Mouse (Mus musculus) adrenal gland, postnatal 25 days (tissue): ENCODE data around the gene Rps6kb2. TPM values are rescaled to one million over a fixed set of nuclear protein-coding genes. Genes with fewer than 3 reads are reported as not detected.

Source experiments
- DNase-seq: peaks from one replicate; pipeline ENCODE4 v3.0.0; 2021; ENCODE audit warnings: mixed read lengths
- total RNA-seq: library from RNA; stranded (reverse); gene quantifications from 2 replicates; pipeline ENCODE4 v1.2.3, GENCODE M21; 2021

Rps6kb2 gene
- total RNA-seq, 1 experiment from 2014 or later: 52.6 TPM

DNA sequence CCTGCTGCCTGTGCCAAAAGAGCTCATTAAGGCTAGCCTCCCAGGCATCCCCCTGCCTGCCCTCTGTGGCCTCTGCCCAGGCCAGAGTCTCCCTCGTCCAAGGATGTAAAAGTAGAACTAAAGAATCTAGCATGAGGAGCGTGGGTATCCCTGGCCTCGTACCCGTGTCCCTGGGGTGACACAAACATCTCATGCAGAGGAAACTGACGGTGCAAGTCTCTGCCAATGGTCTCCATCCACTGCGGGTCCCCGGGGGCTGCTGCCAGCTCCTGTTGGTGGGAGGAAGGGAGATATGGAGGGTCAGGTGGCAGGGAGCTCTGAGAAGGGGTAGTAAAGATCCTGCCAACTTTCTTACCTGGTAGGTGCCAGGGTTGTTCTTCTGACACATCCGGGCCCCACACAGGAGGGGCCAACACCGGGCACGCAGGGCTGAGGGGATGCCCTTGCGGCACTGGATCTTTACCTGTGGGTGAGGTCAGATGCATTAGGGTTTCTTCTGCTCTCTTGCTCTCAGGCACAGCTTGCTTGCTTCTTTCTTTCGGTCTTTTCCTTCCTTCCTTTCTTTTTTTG lies 26.0 kb upstream of the Rps6kb2 start:
- DNase-seq: no peak

DNA sequence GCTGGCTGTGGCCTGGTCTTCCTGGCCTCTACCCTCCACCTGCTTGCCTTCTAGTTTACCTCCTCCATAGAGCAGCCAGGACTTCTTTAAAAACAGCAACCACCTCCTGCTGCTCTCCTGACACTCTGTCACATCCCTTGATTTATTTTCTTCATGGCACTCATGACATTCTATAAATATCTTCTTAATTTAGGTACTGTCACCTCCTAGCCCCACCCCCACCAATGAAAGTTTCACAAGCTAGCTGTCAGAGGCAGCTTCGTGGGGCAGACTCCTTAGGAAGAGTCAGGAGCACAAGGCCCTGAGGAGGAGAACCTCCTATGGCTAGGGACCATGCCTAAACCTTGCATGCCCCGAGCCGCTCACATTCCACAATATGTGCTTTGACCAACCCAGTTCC lies 24.1 kb upstream of the Rps6kb2 start:
- no peak for DNase-seq

DNA sequence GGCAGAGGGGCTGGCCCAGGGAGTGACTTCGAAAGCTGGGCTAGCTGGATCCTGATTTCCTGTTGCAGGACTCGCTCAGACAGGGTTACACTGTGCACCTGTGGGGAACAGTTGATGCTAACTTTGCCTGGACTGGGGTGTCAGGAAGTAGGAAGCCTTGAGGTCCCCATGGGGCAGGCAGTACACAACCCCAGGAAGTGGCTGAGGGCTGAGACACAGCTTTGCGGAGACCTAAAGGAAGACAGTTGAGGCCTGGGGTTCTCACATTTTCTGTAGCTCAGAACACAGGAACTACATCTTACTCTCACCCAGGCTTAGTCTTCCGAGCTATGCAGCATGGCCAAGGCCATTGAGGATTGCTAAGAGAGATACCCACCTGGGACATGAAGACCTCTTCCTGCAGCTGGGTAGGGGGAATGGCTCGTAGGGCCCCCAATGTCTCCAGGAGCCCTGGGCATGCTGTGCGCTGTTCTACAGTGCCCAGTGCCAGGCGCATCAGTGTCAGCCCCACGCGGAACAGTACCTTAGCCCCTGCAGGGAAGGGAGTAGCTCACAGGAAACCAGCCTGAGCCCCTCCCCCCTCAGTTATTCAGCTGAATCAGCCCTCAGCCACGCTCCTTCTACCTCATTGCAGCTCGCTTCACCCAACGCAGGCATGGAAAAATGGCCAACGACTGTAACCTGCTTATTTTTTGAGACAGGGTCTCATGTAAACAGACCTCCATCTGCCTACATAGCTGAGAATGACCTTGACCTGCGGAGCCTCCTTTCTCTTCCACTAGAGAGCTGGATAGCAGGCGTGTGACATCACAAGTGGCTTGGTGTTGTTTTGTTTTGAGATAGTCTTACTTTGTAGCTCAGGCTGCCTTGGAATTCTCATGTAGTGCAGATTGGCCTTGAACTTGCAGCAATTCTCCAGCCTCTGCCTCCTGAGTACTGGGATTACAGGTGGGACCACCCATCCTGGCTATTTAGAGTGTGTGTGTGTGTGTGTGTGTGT lies 22.1 kb upstream of the Rps6kb2 start:
- DNase-seq: no peak

DNA sequence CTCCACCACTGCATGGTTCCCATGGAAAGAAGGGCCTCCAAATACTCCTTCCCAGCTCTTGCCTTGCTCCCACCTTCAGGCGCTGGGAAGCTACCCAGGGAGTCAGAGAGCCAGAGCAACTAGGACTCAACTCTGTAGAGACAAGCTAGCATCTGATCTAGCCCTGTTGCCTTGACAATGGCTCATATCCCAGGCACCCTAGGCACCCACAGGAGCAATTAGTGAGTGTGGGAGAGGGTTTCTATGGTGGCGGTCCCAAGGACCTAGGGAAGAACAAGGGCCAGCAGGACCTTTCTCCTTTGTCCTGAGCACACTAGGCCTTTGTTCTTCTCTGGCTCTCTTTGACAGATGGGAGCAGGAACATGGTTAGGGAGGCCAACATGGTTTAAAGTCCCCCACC lies 20.5 kb upstream of the Rps6kb2 start:
- no peak for DNase-seq

DNA sequence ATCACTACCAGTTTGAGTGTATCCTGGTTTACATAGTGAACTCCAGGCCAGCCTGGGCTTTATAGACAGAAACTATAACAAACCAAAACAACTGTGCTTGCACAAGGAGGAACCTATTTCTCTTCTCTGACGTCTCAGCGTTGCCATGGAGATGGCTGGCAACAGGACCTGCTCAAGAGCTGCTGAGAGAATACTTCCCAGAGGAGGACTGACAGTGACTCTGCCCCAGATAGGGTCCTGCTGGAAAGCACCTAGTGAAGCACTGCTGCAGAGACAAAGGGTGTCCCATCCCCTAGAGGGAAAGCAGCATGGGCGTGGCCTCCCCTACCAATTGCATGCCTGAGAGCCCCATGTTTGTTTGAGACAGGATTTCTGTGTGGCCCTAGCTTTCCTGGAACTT lies 18.7 kb upstream of the Rps6kb2 start:
- DNase-seq: peak; percentile 69

DNA sequence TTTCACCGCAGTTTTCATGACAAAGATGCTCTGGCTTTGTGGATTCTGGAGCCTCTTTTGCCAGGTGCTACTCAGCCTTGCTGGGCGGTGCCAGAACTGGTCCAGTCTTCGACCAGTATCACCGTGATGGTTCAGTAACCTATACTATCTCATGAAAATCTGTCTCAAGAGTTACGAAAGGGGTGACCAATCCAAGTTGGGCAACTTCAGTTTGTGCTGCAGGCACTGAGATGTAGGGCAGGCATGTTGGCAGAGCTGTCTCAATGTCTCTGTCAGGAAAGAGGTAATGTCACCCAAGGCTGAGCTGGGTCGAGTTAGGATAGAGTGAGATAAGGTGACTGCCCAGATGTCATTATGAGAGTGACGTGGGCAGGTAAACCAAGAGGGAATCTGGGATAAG lies 17.3 kb upstream of the Rps6kb2 start:
- no peak for DNase-seq

DNA sequence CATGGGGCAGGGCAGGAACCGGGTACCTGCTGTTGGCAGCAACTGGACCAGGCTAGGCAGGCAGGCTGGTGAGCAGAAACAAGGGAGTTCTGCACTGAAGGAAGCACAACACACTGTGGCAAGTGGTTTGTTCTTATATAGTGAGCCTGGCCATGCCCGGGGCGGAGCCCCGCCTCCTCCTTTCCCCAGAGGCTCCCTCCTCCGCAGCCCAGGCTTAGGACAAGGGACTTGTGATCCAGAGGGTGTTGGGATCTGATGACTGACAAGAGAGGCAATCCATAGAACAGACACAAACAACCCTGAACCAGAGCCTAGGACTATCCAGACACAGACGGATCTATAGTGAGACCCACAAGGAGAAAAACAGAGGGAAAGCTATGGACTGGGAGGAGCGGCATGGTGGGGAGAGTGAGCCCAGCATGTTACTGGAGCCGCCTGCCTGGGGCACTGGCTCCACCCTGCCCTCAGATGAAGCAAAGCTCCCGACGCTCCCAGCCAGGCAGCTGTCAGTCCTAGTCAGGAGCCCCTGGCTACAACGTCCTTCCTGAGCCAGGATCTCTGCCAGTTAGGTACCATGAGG lies 12.3 kb upstream of the Rps6kb2 start, which contains the start of gene Carns1:
Carns1 (minus strand) TSS at position 112 of the 580 bp plus-strand sequence.
- DNase-seq: no peak

DNA sequence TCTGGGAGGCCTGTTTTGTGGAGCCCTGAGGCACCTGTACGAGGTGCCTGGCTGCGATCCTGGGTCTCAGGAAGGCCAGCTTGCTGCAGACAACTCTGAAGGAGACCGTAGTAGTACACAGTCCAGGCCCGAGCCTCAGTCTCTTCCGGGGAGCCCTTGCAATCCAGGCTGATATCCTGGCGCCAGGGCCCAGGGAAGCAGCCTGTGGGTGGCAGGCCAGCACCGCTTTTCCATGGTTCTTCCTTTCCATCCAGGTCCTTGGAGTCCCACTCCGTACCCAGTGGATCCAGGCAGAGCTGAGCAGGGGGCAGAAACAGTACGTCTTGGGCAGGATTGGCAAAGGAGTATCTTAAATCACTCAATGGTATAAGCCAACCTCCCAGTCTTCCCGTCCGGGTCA lies 9.8 kb upstream of the Rps6kb2 start:
- DNase-seq: no peak

DNA sequence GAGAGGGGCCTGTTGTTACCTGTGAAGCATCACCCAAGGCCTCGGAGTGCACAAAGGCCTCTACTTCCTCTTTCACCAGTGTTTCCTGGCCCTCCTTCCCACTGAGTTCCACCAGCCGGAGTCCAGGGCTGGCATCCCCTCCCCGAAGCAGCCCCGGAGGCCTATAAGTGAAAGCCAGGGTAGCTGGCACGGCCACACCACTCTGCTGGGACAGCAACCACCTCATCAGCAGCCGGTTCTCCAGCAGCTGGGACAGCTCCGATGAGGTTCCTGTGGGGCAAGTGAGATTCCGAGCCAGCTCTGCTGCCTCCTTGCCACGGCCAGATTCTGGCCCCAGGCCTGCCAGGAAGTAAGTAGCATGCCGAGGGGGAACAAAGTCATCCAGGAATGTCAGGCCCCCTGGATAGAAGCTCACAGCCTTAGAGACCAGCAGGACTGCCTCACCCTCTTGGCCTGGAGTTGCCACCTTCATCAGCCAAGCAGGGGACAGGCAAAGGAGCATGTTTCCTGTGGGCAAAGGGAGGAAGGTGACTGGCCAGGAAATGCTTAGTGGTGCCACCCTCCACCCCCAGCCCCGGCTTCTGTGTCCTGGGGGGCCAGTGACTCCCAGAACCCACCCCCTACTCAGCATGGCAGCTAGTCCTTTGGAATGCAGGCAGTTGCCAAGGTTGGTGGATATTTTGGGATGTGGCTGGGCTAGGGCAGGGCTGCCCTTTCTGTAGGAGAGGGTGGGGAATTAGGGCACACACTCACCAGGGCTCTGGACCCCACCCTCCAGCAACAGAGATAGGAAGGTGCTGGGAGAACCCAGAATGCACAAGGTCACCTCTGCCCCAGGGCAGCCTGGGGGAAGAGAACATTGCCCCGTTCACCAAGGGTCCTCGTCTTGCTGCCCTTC lies 8.5 kb upstream of the Rps6kb2 start:
- DNase-seq: no peak

DNA sequence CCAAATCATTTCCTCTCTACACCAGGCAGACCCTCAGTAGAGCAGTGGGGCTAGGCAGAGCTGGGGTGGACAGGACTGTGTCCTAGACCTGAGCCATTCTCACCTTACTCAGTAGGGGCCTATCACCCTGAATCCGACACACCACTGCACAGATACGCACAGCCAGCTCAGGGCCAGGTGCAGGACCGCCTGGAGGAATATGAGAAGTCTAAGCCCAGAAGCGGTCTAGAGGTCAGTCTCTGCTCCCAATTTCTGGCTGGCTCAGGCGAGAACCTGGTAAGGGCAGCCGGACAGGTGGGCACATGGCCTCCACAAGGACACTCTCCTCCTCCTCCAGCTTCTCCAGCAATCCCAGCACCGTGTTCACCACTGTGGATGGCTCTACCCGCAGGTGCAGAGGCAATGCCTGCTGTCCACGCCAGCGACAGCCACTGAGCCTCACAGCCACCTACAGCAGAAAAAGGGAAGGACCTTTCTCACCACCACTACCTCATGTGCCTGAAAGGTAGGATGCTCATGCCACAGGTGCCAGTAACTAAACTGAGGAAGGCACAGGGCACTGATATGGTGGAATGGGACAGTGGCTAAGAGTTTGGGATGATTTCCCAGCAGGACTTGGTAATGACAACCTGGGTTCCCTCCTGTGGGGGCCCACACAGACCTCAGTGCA lies 7.7 kb upstream of the Rps6kb2 start:
- DNase-seq: no peak

DNA sequence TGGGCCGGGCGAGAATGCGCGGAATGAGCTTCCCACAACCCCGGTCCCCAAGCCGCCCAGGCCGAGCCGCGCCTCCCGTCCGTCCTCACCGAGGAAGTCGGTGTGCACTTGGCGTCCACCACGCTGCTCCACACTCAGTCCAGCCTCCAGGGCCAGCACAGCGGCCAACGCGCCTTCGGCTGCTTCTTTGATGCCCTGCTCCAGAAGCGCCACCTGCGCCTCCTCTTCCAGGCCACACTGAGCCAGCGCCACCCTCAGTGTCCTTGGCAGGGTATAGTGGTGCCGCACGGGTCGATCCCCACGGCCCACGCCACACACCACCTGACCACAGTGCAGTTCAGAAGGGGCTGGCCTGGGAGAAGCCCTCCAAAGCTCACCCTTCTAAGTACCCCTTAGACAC lies 6.7 kb upstream of the Rps6kb2 start:
- no peak for DNase-seq

DNA sequence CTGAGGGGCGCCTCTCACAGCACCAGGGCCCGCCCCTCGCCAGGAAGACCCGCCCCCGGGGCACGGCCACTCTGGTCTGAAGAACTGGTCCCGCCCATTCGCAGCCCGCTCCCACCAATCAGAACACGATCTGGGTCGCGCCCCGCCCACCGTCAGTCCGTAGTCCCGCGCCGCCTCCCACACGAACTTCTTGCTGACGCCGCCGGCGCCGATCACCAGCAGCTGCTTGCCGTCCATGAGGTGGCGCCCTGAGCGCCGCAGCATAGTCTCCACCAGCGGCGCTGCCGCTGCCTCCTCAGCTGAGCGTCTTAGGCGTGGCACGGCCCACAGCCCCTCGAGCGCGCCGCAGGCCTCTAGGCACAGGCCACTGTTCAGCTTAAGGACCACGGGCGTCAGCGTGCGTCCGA lies 6.2 kb upstream of the Rps6kb2 start:
- peak; percentile 99 for DNase-seq

DNA sequence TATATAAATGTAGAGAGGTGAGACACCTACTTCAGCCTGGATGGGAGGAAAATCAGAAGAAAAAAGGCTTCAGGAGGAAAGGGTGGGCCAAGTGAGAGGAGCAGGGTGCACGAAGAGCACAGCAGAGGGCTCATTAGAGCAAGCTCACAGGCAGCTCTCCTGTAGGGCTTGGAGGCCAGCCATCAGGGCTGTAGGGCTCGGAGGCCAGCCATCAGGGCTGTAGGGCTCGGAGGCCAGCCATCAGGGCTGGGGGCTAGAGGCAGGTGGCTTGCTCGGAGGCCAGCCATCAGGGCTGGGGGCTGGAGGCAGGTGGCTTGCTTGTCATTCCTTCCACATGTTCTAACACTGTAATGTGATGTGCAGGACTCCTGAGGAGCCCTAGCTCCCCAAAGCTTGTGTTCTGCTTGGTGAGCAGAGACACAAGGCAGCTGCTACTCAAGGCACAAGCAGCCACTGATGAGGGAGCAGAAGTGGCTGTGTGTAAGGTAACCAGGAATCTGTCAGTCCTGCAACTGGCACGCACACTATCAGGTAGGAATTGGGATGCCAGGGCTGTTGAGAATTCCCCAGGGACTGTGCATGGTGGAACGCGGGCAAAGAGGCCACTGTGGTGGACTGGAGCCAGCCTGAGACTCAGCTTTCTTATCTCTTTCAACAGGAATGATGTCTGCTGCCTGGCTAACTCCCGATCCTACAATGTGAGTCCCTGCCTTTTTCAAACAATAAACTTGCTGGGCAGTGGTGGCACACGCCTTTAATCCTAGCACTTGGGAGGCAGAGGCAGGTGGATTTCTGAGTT lies 3.7 kb upstream of the Rps6kb2 start:
- DNase-seq: no peak

DNA sequence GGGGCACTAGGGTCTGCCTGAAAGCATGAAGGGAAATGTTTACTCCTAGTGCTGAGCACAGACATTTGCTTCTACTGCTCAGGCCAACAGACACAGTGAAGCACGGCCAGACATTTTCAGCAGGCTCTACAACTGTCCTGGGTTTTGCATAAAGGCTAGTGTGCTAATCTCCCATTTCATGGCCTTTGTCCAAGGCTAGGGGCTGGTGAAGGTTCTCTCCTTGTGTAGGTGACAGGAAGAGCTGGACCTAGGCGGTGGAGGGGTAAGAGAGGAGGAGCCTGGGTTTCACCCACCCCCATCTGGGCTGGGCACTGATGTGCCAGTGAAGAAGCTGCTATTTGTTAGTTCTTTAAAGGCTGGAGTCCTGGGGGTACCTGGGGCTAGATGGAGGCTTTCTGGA lies 1.6 kb upstream of the Rps6kb2 start:
- no peak for DNase-seq

DNA sequence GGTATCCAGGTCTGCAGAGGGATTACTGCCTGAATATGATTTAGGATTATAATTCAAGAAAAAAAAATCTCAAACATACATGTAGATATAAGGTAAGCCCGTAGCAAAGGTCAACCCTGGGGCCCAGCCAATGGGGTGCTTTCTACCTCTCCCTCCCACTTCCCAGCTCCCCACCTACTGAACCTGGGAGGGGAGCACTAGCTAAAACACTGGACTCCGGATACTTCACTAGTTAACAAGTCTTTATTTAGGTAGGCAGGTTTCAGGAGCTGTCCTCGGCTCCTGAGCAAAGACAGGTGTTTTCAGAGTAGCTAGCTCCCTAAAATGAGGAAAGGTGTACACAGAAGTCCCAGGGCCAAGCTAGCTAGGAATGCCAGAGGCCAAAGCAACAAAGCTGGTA lies 946 bp upstream of the Rps6kb2 start:
- DNase-seq: no peak

DNA sequence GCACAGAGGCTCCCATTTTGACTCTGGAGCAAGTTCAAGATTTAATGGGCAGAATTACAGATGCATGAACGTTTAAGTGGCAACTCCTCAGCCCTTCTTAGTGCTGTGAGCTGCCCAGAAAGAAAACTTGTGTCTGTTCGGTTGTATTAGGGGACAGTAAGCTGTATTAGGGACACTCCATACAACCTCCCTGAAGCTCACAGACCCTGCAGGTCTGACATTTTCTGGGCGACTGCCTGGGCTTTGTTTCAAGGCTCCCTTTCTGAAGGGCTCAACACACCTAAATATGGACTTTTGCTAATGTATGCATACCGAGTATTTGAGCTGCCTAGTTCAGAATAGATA lies 361 bp upstream of the Rps6kb2 start:
- DNase-seq: no peak

DNA sequence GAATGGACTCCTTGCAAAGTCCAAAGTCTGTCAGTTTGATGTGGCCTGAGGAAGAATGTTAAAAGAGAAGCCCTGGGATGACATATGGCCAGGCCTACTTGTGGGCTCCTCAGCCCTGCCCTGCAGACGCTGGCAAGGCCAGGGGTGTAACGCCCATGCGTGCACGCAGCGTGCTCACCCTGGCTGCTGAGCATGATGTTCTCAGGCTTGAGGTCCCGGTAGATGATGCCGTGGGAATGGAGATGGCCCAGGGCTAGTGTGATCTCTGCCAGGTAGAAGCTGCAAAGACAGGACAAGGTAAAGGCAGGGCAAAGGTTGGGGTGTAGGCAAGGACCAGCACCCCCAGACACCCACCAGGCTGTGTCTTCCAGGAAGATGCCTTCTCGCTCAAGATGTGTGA lies 4.1 kb downstream of the Rps6kb2 start:
- DNase-seq: no peak

DNA sequence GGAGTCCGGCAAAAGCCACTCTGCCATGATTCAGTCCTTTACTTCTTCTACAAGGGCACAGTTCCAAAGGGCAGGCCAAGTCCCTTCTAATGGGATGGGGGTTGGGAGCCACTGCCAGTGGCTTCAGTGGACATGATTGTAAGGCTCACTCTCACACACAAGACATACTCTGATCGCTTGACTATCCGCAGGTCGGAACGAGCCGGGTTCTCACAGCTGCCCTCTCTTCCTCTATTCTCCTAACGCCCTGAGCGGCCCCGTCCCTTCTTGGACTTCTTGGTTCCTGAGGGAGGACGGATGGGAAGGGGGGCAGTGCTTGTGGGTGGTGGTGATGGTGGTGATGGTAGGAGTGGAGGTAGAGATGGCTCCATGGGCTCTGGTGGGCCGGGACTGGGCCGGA lies 6.4 kb downstream of the Rps6kb2 start:
- DNase-seq: no peak

DNA sequence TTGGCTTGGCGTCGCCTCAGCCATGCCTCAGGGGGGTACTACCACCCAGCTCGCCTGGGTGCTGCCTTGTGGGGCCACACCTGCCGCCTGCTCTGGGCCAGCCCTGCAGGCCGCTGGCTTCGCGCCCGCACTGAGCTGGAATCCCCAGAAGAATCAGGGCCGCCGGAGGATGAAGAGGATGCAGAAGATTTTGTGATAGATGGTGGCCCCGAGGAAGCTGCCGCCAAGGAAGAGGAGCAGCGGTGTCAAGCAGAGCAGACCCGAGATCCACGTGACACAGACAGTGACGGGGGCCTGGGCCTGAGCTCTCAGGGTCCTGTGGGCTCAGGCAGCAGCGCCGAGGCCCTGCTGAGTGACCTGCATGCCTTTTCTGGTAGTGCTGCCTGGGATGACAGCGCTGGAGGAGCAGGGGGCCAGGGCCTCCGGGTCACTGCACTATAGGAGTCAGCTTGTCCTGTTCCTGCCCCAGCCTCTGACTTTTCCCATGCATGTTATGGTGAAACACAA lies 7.0 kb downstream of the Rps6kb2 start:
- DNase-seq: no peak

DNA sequence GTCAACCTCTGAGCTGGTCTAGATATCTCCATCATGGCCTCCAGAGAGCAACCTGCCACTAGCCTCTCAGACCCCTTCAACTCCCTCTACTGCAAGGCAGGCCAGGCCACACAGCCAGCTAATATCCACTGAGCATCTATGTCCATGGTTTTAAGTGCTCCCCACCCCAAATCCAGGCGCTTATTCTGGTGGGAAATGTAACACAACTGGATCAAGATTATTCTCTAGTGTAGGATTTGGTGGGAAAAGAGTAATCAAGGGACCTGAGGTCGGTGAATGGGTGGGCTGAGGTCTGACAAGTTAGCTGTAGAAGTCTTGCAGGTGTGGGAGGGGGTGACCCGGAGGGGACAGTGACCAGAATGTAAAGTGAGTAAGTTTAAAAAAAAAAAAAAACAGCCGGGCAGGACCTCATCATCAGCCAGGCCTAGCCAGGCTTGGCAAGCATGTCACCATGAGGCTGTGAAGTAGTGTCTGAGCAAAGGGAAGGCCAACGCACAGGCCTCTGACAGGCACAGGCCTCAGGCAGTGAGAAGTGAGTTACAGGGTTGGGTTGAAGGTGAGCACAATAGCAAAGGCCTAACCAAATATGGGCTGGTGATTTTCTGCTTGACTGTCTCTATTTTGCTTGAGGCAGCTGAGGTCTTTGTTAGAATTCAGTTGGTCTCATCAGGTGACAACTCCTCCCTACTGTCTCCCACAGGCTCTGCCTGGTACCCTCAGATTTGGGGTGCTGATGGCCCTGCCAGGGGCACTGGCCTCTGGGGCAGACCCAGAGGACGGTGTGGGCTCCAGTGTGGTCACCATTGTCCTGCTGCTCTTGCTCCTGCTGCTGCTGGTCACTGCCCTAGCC lies 7.7 kb downstream of the Rps6kb2 start:
- no peak for DNase-seq
